Mouse (Mus musculus) adrenal gland, postnatal 25 days (tissue): Measurements from ENCODE around the gene Pou1f1. TPM values are rescaled to one million over a fixed set of nuclear protein-coding genes. Genes with fewer than 3 reads are reported as not detected.

ENCODE experiments used
- DNase-seq: peaks from one replicate; pipeline ENCODE4 v3.0.0; 2021; ENCODE audit warnings: mixed read lengths
- total RNA-seq: library from RNA; stranded (reverse); gene quantifications from 2 replicates; pipeline ENCODE4 v1.2.3, GENCODE M21; 2021

The Pou1f1 gene
- total RNA-seq, 1 experiment from 2014 or later, result not detected

GRCm38 (mm10) chr16:65564951-65565350 is 44.6 kb downstream of the Pou1f1 start:
- no peak for DNase-seq

GRCm38 (mm10) chr16:65568853-65569252 is 48.5 kb downstream of the Pou1f1 start:
- no peak for DNase-seq

GRCm38 (mm10) chr16:65577298-65578029 is 57.2 kb downstream of the Pou1f1 start:
- no peak for DNase-seq

Other genes starting within 250 kb of the Pou1f1 start
- 52.6 and 59.6 TPM in 2 replicates for gene Chmp2b, start 42.2 kb downstream of the Pou1f1 start, total RNA-seq